Mouse (Mus musculus): ENCODE measurements around the gene Olfml1. TPM values are rescaled to one million over a fixed set of nuclear protein-coding genes. Genes with fewer than 3 reads are reported as not detected.

Olfml1 gene
- polyA plus RNA-seq (2015; fragmentation: Nextera tagmentation; extraction: Ambion mirVana): 36.3 and 37.9 TPM in 2 replicates

GRCm38 (mm10) chr7:107567261-107567671, at the start of gene Olfml1:
Olfml1 (plus strand) TSS chr7:107567446.
- H3K4me3 ChIP-seq: peak within 1 kb of the TSS; percentile 49
- peaks cover 14% of the 10 kb centered on the region for H3K36me3 ChIP-seq
- H3K9me3 ChIP-seq: no peaks in the 10 kb centered on the region
- peak; percentile 94 for ATAC-seq (ENCODE audit: insufficient number of reproducible peaks, low FRiP score, low TSS enrichment, low read depth)
- H3K27me3 ChIP-seq: no peaks in the 10 kb centered on the region
- H3K4me1 ChIP-seq: peaks cover 17% of the 10 kb centered on the region
- 16% methylated on average over 7 of the region's 7 CpGs for WGBS
- H3K27ac ChIP-seq: peak within 1 kb of the TSS; percentile 90
- peak within 1 kb of the TSS; percentile 33; the same call in 1 of the 2 replicates for H3K9ac ChIP-seq
- peak within 1 kb of the TSS; percentile 52 for H3K4me2 ChIP-seq

- no peaks in the 10 kb centered on the region for H3K27me3 ChIP-seq
- no peak overlapping the region for H3K4me3 ChIP-seq
- no peak for ATAC-seq (ENCODE audit: insufficient number of reproducible peaks, low FRiP score, low TSS enrichment, low read depth)
- H3K9me3 ChIP-seq: no peaks in the 10 kb centered on the region
- 81% methylated on average over 12 of the region's 12 CpGs for WGBS
- H3K27ac ChIP-seq: no peak overlapping the region
- H3K4me2 ChIP-seq: no peak overlapping the region
- H3K9ac ChIP-seq: no peak overlapping the region
- peaks cover 6% of the 10 kb centered on the region for H3K4me1 ChIP-seq
- no peaks in the 10 kb centered on the region for H3K36me3 ChIP-seq
Observed at GRCm38 (mm10) chr7:107519256-107520025, 47.8 kb upstream of the Olfml1 start.

- H3K27me3 ChIP-seq: no peaks in the 10 kb centered on the region
- H3K4me2 ChIP-seq: no peak overlapping the region
- no peaks in the 10 kb centered on the region for H3K9me3 ChIP-seq
- no peak for ATAC-seq (ENCODE audit: insufficient number of reproducible peaks, low FRiP score, low TSS enrichment, low read depth)
- WGBS: 81% methylated on average over 6 of the region's 6 CpGs
- H3K27ac ChIP-seq: no peak overlapping the region
- no peak overlapping the region for H3K9ac ChIP-seq
- no peak overlapping the region for H3K4me3 ChIP-seq
- no peaks in the 10 kb centered on the region for H3K36me3 ChIP-seq
- H3K4me1 ChIP-seq: peaks cover 6% of the 10 kb centered on the region
Observed at GRCm38 (mm10) chr7:107521411-107521810, 45.8 kb upstream of the Olfml1 start.

- no peak for ATAC-seq (ENCODE audit: insufficient number of reproducible peaks, low FRiP score, low TSS enrichment, low read depth)
- WGBS: 14% methylated on average over 1 of the region's 1 CpGs
Observed at GRCm38 (mm10) chr7:107526299-107526698, 40.9 kb upstream of the Olfml1 start.

GRCm38 (mm10) chr7:107528169-107528772, 39.0 kb upstream of the Olfml1 start:
- H3K27me3 ChIP-seq: no peaks in the 10 kb centered on the region
- ATAC-seq (ENCODE audit: insufficient number of reproducible peaks, low FRiP score, low TSS enrichment, low read depth): no peak

More at GRCm38 (mm10) chr7:107526299-107526698, 40.9 kb upstream of the Olfml1 start:
- no peaks in the 10 kb centered on the region for H3K9me3 ChIP-seq
- no peak overlapping the region for H3K9ac ChIP-seq
- no peaks in the 10 kb centered on the region for H3K36me3 ChIP-seq
- no peaks in the 10 kb centered on the region for H3K4me1 ChIP-seq
- H3K4me2 ChIP-seq: no peak overlapping the region
- H3K4me3 ChIP-seq: no peak overlapping the region
- H3K27me3 ChIP-seq: no peaks in the 10 kb centered on the region
- no peak overlapping the region for H3K27ac ChIP-seq

GRCm38 (mm10) chr7:107529364-107529763, 37.9 kb upstream of the Olfml1 start:
- Histone ChIP-seq H3K4me2 (no peak overlapping the region), H3K36me3 (no peaks in the 10 kb centered on the region), H3K4me1 (no peaks in the 10 kb centered on the region), H3K27me3 (no peaks in the 10 kb centered on the region), H3K9ac (no peak overlapping the region), H3K9me3 (no peaks in the 10 kb centered on the region), H3K4me3 (no peak overlapping the region), H3K27ac (no peak overlapping the region)
- no peak for ATAC-seq (ENCODE audit: insufficient number of reproducible peaks, low FRiP score, low TSS enrichment, low read depth)
- 59% methylated on average over 5 of the region's 5 CpGs for WGBS

More at GRCm38 (mm10) chr7:107528169-107528772, 39.0 kb upstream of the Olfml1 start:
- H3K4me1 ChIP-seq: no peaks in the 10 kb centered on the region
- no peaks in the 10 kb centered on the region for H3K9me3 ChIP-seq
- 55% methylated on average over 3 of the region's 3 CpGs for WGBS
- H3K27ac ChIP-seq: no peak overlapping the region
- no peak overlapping the region for H3K4me3 ChIP-seq
- H3K4me2 ChIP-seq: no peak overlapping the region
- H3K9ac ChIP-seq: no peak overlapping the region
- H3K36me3 ChIP-seq: no peaks in the 10 kb centered on the region

GRCm38 (mm10) chr7:107535311-107535710, 31.9 kb upstream of the Olfml1 start:
- ATAC-seq (ENCODE audit: insufficient number of reproducible peaks, low FRiP score, low TSS enrichment, low read depth): no peak
- WGBS: 81% methylated on average over 4 of the region's 4 CpGs
- Histone ChIP-seq H3K4me3 (no peak overlapping the region), H3K4me2 (no peak overlapping the region), H3K9ac (no peak overlapping the region), H3K4me1 (no peaks in the 10 kb centered on the region), H3K27me3 (no peaks in the 10 kb centered on the region), H3K9me3 (no peaks in the 10 kb centered on the region), H3K36me3 (no peaks in the 10 kb centered on the region), H3K27ac (no peak overlapping the region)

GRCm38 (mm10) chr7:107536516-107536915, 30.7 kb upstream of the Olfml1 start:
- H3K4me1 ChIP-seq: no peaks in the 10 kb centered on the region
- no peak overlapping the region for H3K4me3 ChIP-seq
- no peaks in the 10 kb centered on the region for H3K9me3 ChIP-seq
- no peaks in the 10 kb centered on the region for H3K27me3 ChIP-seq
- no peak overlapping the region for H3K9ac ChIP-seq
- 68% methylated on average over 6 of the region's 6 CpGs for WGBS
- H3K36me3 ChIP-seq: no peaks in the 10 kb centered on the region
- H3K27ac ChIP-seq: no peak overlapping the region
- no peak overlapping the region for H3K4me2 ChIP-seq
- ATAC-seq (ENCODE audit: insufficient number of reproducible peaks, low FRiP score, low TSS enrichment, low read depth): no peak

- no peaks in the 10 kb centered on the region for H3K36me3 ChIP-seq
- no peak overlapping the region for H3K4me3 ChIP-seq
- no peak for ATAC-seq (ENCODE audit: insufficient number of reproducible peaks, low FRiP score, low TSS enrichment, low read depth)
- no peak overlapping the region for H3K4me2 ChIP-seq
- H3K4me1 ChIP-seq: no peaks in the 10 kb centered on the region
- no peak overlapping the region for H3K27ac ChIP-seq
- H3K9me3 ChIP-seq: no peaks in the 10 kb centered on the region
- 34% methylated on average over 4 of the region's 4 CpGs for WGBS
- no peak overlapping the region for H3K9ac ChIP-seq
- H3K27me3 ChIP-seq: no peaks in the 10 kb centered on the region
Observed at GRCm38 (mm10) chr7:107540034-107540433, 27.2 kb upstream of the Olfml1 start.

GRCm38 (mm10) chr7:107545011-107545410, 22.2 kb upstream of the Olfml1 start:
- no peak overlapping the region for H3K4me3 ChIP-seq

GRCm38 (mm10) chr7:107547872-107548271, 19.4 kb upstream of the Olfml1 start:
- Histone ChIP-seq H3K4me3 (no peak overlapping the region), H3K27me3 (no peaks in the 10 kb centered on the region), H3K4me1 (no peaks in the 10 kb centered on the region), H3K9ac (no peak overlapping the region), H3K4me2 (no peak overlapping the region), H3K36me3 (no peaks in the 10 kb centered on the region), H3K27ac (no peak overlapping the region), H3K9me3 (no peaks in the 10 kb centered on the region)
- no peak for ATAC-seq (ENCODE audit: insufficient number of reproducible peaks, low FRiP score, low TSS enrichment, low read depth)
- 82% methylated on average over 3 of the region's 3 CpGs for WGBS

More at GRCm38 (mm10) chr7:107545011-107545410, 22.2 kb upstream of the Olfml1 start:
- H3K4me2 ChIP-seq: no peak overlapping the region
- H3K4me1 ChIP-seq: no peaks in the 10 kb centered on the region
- no peaks in the 10 kb centered on the region for H3K27me3 ChIP-seq
- WGBS: 31% methylated on average over 1 of the region's 1 CpGs
- no peaks in the 10 kb centered on the region for H3K9me3 ChIP-seq
- no peak overlapping the region for H3K9ac ChIP-seq
- H3K36me3 ChIP-seq: no peaks in the 10 kb centered on the region
- no peak for ATAC-seq (ENCODE audit: insufficient number of reproducible peaks, low FRiP score, low TSS enrichment, low read depth)
- H3K27ac ChIP-seq: no peak overlapping the region

- 24% methylated on average over 1 of the region's 1 CpGs for WGBS
- no peaks in the 10 kb centered on the region for H3K9me3 ChIP-seq
- no peak overlapping the region for H3K4me2 ChIP-seq
- no peak overlapping the region for H3K27ac ChIP-seq
- H3K36me3 ChIP-seq: no peaks in the 10 kb centered on the region
- no peaks in the 10 kb centered on the region for H3K4me1 ChIP-seq
- no peak overlapping the region for H3K4me3 ChIP-seq
- no peak overlapping the region for H3K9ac ChIP-seq
- no peaks in the 10 kb centered on the region for H3K27me3 ChIP-seq
- no peak for ATAC-seq (ENCODE audit: insufficient number of reproducible peaks, low FRiP score, low TSS enrichment, low read depth)
Observed at GRCm38 (mm10) chr7:107553461-107553860, 13.8 kb upstream of the Olfml1 start.
